Mouse (Mus musculus): ENCODE data around the gene Dglucy. TPM values are rescaled to one million over a fixed set of nuclear protein-coding genes. Genes with fewer than 3 reads are reported as not detected.

Gene Dglucy
- polyA plus RNA-seq, 1 experiment from 2014 or later: 0.44 TPM

DNA sequence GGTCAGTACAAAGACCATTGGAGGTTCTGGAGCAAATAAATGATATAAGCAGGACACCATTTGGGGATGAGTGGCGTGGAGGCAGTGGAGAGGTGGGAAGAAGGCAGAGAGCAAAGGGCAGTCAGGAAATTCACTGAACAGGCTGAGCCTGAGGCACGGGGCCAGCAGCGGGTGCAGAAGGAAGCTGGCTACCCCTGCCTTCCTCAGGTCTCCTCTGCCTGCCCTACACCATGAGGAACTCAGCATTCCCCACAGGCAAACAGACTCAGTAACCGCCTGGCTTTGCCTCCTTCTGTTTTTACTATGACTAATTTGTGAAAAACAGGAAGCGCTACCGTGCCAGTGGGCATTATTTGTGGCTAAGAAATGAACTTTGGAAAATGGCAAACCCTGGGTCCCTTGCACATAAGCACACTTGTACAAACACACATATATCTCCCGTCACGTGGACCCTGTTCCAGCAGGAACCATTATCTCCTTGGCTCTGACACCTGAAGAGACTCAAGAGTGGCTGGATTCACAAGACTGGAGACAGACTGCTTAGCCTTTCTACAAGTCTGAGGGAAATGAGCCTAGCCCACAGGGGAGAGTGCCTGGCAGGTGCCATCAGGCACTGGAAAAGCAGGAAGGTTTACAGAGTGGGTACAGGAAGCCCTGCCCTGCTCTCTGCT, 2.8 kb upstream of the Dglucy start:
- no peaks in the 10 kb centered on the region for H3K27me3 ChIP-seq (ENCODE audit: control insufficient read depth, insufficient read depth, low read length)
- DNase-seq (ENCODE audit: low spot score, missing footprints) (no peak), ATAC-seq (ENCODE audit: low FRiP score) (no peak)
- H3K36me3 ChIP-seq (ENCODE audit: control insufficient read depth, insufficient read depth, low read length): no peaks in the 10 kb centered on the region
- no peak overlapping the region for H3K9ac ChIP-seq (ENCODE audit: low read length)
- no peak overlapping the region for H3K4me3 ChIP-seq (ENCODE audit: low read depth, low read length)
- 86% methylated on average over 8 of the region's 8 CpGs for WGBS
- H3K4me1 ChIP-seq (ENCODE audit: control insufficient read depth, insufficient read depth, low read length): no peaks in the 10 kb centered on the region
- H3K27ac ChIP-seq (ENCODE audit: low read depth, low read length): no peak overlapping the region
- no peaks in the 10 kb centered on the region for H3K9me3 ChIP-seq (ENCODE audit: control insufficient read depth, low read length)
- H3K4me2 ChIP-seq: no peak overlapping the region

DNA sequence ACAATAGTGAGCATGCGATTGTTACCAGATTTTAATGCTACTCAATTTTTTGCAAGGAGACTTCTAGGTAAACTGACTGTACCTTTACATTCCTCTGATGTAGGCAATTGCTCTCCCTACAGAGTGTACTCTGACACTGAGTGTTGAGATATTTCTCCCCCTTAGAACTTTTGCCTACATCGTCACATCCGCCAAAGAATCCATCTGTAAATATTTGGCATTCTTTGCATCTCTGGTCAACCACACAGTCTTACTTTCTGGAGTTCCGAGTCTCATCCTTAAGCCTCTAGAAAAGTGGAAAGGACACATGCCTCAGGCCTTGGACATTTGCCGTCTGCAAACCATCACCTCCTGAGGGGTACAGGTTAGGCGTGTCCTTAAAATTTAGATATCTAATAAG, 1.9 kb upstream of the Dglucy start:
- H3K4me3 ChIP-seq (ENCODE audit: low read depth, low read length): no peak overlapping the region
- no peak overlapping the region for H3K27ac ChIP-seq (ENCODE audit: low read depth, low read length)
- 89% methylated on average over 6 of the region's 6 CpGs for WGBS
- DNase-seq (ENCODE audit: low spot score, missing footprints) (no peak), ATAC-seq (ENCODE audit: low FRiP score) (no peak)
- no peaks in the 10 kb centered on the region for H3K27me3 ChIP-seq (ENCODE audit: control insufficient read depth, insufficient read depth, low read length)
- no peaks in the 10 kb centered on the region for H3K4me1 ChIP-seq (ENCODE audit: control insufficient read depth, insufficient read depth, low read length)
- H3K4me2 ChIP-seq: no peak overlapping the region
- no peak overlapping the region for H3K9ac ChIP-seq (ENCODE audit: low read length)
- H3K9me3 ChIP-seq (ENCODE audit: control insufficient read depth, low read length): no peaks in the 10 kb centered on the region
- H3K36me3 ChIP-seq (ENCODE audit: control insufficient read depth, insufficient read depth, low read length): no peaks in the 10 kb centered on the region

DNA sequence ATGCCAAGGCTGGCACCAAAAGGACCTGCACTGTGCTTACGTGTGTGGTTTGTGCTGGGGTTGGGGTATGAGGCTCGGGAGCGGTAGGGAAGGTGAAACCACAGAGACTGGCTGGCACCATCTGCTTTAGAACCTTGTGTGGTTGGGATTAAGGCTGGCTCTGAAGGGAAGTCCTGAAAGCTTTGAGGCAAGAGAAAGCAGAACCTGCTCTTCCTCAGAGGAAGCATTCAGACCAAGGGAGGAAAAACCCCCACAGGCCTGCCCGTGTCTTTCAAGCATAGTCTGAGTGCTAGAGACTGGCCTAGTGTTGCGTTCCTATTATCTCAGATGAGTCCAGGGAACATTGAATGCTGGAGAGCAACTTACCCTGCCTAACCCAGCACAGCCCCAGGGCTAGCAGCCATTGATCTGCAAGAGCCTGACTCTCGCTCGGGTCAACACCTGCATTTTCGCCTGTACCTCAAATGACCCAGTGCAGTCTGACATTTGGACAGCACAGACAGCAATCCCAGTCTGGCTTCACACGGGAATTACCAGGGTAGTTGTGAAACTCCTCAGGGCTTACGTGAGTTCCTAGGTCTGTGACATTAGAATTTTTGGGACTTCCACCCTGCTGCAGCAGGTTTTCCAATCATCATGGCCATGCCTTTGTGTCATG, 452 bp upstream of the Dglucy start:
- ATAC-seq (ENCODE audit: low FRiP score) (no peak), DNase-seq (ENCODE audit: low spot score, missing footprints) (no peak)
- H3K4me1 ChIP-seq (ENCODE audit: control insufficient read depth, insufficient read depth, low read length): no peaks in the 10 kb centered on the region
- H3K9me3 ChIP-seq (ENCODE audit: control insufficient read depth, low read length): no peaks in the 10 kb centered on the region
- H3K27me3 ChIP-seq (ENCODE audit: control insufficient read depth, insufficient read depth, low read length): no peaks in the 10 kb centered on the region
- H3K4me2 ChIP-seq: no peak overlapping the region
- no peak overlapping the region for H3K4me3 ChIP-seq (ENCODE audit: low read depth, low read length)
- no peak overlapping the region for H3K27ac ChIP-seq (ENCODE audit: low read depth, low read length)
- 87% methylated on average over 10 of the region's 10 CpGs for WGBS
- no peak overlapping the region for H3K9ac ChIP-seq (ENCODE audit: low read length)
- H3K36me3 ChIP-seq (ENCODE audit: control insufficient read depth, insufficient read depth, low read length): no peaks in the 10 kb centered on the region

DNA sequence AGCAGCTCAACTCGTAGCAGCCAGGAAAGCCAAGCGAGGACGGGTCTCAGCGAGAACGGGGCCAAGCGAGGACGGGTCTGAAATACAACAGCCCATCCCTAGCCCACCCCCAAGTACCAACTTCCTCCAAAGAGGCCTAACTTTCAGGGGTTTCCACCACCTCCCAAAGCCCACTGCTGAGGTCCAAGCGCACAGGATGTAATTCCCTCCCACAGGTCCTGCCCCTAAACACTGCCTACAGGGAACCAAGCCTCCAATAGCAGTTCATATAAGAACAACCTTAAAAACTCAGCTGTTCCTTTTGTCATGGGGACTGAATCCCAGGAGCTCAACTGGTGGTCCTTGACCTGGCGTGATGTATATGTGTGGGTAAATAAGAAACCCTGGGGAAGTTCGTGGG, 1.6 kb downstream of the Dglucy start:
- Histone ChIP-seq H3K4me3 (ENCODE audit: low read depth, low read length) (no peak overlapping the region), H3K4me2 (no peak overlapping the region), H3K27me3 (ENCODE audit: control insufficient read depth, insufficient read depth, low read length) (no peaks in the 10 kb centered on the region), H3K9me3 (ENCODE audit: control insufficient read depth, low read length) (no peaks in the 10 kb centered on the region), H3K4me1 (ENCODE audit: control insufficient read depth, insufficient read depth, low read length) (no peaks in the 10 kb centered on the region), H3K27ac (ENCODE audit: low read depth, low read length) (no peak overlapping the region), H3K36me3 (ENCODE audit: control insufficient read depth, insufficient read depth, low read length) (no peaks in the 10 kb centered on the region), H3K9ac (ENCODE audit: low read length) (no peak overlapping the region)
- WGBS: 96% methylated on average over 10 of the region's 10 CpGs
- DNase-seq (ENCODE audit: low spot score, missing footprints) (no peak), ATAC-seq (ENCODE audit: low FRiP score) (no peak)

DNA sequence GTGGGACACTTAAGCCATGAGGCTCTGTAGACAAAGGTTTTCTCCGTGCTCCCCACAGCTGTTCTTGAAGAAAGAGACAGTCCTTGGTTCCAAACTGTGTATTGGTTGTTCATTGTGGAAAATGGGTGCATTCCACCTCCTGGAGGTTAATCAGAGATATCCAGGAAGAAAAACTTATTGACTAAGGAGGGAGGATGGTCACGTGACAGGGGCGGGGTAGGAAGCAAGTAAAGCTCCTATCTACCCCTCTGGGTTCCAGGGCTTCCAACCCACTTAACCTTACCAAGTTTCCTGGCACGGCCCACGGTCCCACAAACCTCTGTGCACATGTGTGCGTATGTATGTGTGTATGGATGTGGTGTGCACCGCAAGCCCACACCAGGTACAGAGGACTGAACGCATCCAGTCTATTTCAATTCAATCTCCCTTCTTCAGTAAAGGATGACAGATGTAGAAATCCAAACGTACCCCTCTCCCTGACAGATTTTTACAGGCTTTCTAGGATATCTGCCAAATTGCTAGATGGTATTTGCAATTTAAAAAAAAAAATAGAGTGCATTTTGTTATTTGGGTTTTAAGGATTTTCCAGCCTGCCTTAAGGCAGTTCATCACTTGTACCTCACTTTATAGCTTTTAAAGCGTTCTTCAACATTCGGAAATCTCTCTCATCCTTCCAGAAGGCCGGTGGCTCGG, 2.7 kb downstream of the Dglucy start:
- ATAC-seq (ENCODE audit: low FRiP score) (no peak), DNase-seq (ENCODE audit: low spot score, missing footprints) (no peak)
- no peak overlapping the region for H3K27ac ChIP-seq (ENCODE audit: low read depth, low read length)
- no peak overlapping the region for H3K4me3 ChIP-seq (ENCODE audit: low read depth, low read length)
- no peaks in the 10 kb centered on the region for H3K36me3 ChIP-seq (ENCODE audit: control insufficient read depth, insufficient read depth, low read length)
- H3K9ac ChIP-seq (ENCODE audit: low read length): no peak overlapping the region
- H3K9me3 ChIP-seq (ENCODE audit: control insufficient read depth, low read length): no peaks in the 10 kb centered on the region
- no peaks in the 10 kb centered on the region for H3K27me3 ChIP-seq (ENCODE audit: control insufficient read depth, insufficient read depth, low read length)
- no peak overlapping the region for H3K4me2 ChIP-seq
- no peaks in the 10 kb centered on the region for H3K4me1 ChIP-seq (ENCODE audit: control insufficient read depth, insufficient read depth, low read length)
- WGBS: 92% methylated on average over 13 of the region's 13 CpGs

DNA sequence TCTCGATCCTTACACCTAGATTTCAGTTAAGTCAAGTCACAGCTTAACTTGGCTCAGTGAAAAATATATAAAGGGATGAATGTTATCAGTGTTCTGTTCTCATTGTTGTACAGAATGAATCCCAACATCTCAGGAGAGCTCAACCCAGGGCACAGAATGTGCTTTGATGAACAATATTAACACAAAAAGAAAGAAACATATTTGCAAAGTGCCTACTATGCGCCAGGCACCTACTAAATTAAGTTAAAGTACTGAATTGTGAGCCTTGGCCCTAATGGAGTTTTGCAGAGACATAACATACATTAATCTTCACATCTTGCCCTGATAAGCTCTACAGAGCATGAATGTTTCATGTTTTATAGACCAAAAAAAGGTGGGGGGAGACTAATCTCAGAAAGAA, 5.3 kb downstream of the Dglucy start:
- Histone ChIP-seq H3K4me3 (ENCODE audit: low read depth, low read length) (no peak overlapping the region), H3K27ac (ENCODE audit: low read depth, low read length) (no peak overlapping the region), H3K4me1 (ENCODE audit: control insufficient read depth, insufficient read depth, low read length) (no peaks in the 10 kb centered on the region), H3K36me3 (ENCODE audit: control insufficient read depth, insufficient read depth, low read length) (no peaks in the 10 kb centered on the region), H3K27me3 (ENCODE audit: control insufficient read depth, insufficient read depth, low read length) (no peaks in the 10 kb centered on the region), H3K9ac (ENCODE audit: low read length) (no peak overlapping the region), H3K4me2 (no peak overlapping the region), H3K9me3 (ENCODE audit: control insufficient read depth, low read length) (no peaks in the 10 kb centered on the region)
- no peak for ATAC-seq (ENCODE audit: low FRiP score)
- WGBS: 84% methylated on average over 2 of the region's 2 CpGs
- no peak for DNase-seq (ENCODE audit: low spot score, missing footprints)

DNA sequence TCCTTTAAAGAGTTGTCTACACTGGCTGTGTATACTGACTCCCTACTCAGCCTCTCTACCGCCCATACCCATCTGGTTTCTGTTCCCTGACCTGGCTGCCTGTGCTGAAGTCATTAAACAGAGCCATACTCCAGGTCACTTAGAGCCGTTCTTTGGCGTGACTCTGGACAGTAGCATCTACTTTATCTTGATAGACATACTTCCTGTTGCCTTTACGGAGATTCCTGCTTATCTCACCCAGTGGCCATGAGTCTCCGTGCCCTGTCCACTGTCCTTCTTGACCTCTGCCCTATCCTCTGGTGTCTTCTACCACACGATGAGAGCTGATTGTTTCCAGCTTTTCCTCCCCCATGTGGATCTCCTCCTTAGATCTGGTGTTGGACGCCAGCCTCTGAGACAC, 6.5 kb downstream of the Dglucy start:
- Histone ChIP-seq H3K4me1 (ENCODE audit: control insufficient read depth, insufficient read depth, low read length) (no peaks in the 10 kb centered on the region), H3K4me2 (no peak overlapping the region), H3K36me3 (ENCODE audit: control insufficient read depth, insufficient read depth, low read length) (no peaks in the 10 kb centered on the region), H3K27me3 (ENCODE audit: control insufficient read depth, insufficient read depth, low read length) (no peaks in the 10 kb centered on the region), H3K9ac (ENCODE audit: low read length) (no peak overlapping the region), H3K27ac (ENCODE audit: low read depth, low read length) (no peak overlapping the region), H3K9me3 (ENCODE audit: control insufficient read depth, low read length) (no peaks in the 10 kb centered on the region), H3K4me3 (ENCODE audit: low read depth, low read length) (no peak overlapping the region)
- 76% methylated on average over 7 of the region's 7 CpGs for WGBS
- ATAC-seq (ENCODE audit: low FRiP score) (no peak), DNase-seq (ENCODE audit: low spot score, missing footprints) (no peak)

DNA sequence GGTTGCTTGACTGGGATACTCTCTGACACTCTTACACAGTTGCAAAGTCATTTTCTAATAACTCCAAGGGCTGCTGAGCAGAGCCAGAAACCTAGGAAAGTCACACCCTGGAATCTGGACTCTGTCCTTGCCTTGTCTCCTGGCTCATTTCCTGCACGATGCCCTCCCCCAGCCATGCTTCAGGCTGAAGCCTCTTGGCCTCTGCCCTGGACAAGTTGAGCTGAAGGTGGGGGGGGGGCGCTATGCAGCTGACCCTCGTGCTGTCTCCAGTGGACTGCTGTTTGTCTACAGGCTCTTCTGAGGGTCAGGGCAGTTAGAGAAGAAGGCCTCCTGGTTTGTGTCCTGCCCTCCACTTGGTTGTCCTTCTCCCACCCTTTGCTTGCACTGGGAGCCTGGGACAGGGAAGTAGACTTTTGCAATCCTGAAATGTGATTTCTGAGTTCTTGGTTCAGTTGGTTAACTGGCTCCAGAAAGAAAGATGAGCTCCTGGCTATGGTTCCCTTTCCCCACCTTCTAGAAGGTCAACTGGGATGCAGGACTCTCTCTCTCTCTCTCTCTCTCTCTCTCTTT, 11.2 kb downstream of the Dglucy start:
- H3K27me3 ChIP-seq (ENCODE audit: control insufficient read depth, insufficient read depth, low read length): no peaks in the 10 kb centered on the region
- no peak overlapping the region for H3K4me2 ChIP-seq
- H3K27ac ChIP-seq (ENCODE audit: low read depth, low read length): no peak overlapping the region
- H3K36me3 ChIP-seq (ENCODE audit: control insufficient read depth, insufficient read depth, low read length): no peaks in the 10 kb centered on the region
- ATAC-seq (ENCODE audit: low FRiP score): no peak
- H3K9me3 ChIP-seq (ENCODE audit: control insufficient read depth, low read length): no peaks in the 10 kb centered on the region
- no peak overlapping the region for H3K4me3 ChIP-seq (ENCODE audit: low read depth, low read length)
- no peaks in the 10 kb centered on the region for H3K4me1 ChIP-seq (ENCODE audit: control insufficient read depth, insufficient read depth, low read length)
- H3K9ac ChIP-seq (ENCODE audit: low read length): no peak overlapping the region
- no peak for DNase-seq (ENCODE audit: low spot score, missing footprints)
- WGBS: 67% methylated on average over 3 of the region's 3 CpGs

DNA sequence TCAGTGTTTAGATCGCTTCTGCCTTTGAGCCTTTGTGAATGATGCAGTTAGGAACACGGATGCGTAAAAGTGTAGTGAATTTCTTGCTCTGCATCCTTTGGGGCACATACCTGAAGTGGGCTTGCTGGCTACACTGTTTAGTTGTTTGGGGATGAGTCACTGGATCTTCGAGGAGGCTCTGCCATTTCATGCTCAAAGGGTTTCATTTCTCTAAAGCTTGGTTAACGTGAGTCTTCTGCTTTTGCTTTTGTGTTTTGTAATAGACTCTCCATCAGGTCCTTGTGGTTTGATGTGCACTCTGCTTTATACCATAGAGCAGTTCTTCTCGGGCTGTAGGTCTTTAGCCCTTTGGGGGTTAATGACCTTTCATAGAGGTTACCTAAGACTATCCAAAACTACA, 12.6 kb downstream of the Dglucy start:
- Histone ChIP-seq H3K9me3 (ENCODE audit: control insufficient read depth, low read length) (no peaks in the 10 kb centered on the region), H3K4me1 (ENCODE audit: control insufficient read depth, insufficient read depth, low read length) (no peaks in the 10 kb centered on the region), H3K4me3 (ENCODE audit: low read depth, low read length) (no peak overlapping the region), H3K27me3 (ENCODE audit: control insufficient read depth, insufficient read depth, low read length) (no peaks in the 10 kb centered on the region), H3K27ac (ENCODE audit: low read depth, low read length) (no peak overlapping the region), H3K9ac (ENCODE audit: low read length) (no peak overlapping the region), H3K4me2 (no peak overlapping the region), H3K36me3 (ENCODE audit: control insufficient read depth, insufficient read depth, low read length) (no peaks in the 10 kb centered on the region)
- WGBS: 84% methylated on average over 6 of the region's 6 CpGs
- no peak for DNase-seq (ENCODE audit: low spot score, missing footprints)
- no peak for ATAC-seq (ENCODE audit: low FRiP score)

Data from midbrain, embryonic 11.5 days (tissue).